Mouse (Mus musculus) hindlimb bud, embryonic 11.5 days (tissue): ENCODE measurements around the gene Dglucy.

Experiments used
- DNase-seq: peaks from one replicate; pipeline ENCODE4 v3.0.0-alpha.2; 2012; ENCODE audit warnings: low read depth, low spot score; ENCODE audit errors: extremely low spot score

The Dglucy gene

DNA sequence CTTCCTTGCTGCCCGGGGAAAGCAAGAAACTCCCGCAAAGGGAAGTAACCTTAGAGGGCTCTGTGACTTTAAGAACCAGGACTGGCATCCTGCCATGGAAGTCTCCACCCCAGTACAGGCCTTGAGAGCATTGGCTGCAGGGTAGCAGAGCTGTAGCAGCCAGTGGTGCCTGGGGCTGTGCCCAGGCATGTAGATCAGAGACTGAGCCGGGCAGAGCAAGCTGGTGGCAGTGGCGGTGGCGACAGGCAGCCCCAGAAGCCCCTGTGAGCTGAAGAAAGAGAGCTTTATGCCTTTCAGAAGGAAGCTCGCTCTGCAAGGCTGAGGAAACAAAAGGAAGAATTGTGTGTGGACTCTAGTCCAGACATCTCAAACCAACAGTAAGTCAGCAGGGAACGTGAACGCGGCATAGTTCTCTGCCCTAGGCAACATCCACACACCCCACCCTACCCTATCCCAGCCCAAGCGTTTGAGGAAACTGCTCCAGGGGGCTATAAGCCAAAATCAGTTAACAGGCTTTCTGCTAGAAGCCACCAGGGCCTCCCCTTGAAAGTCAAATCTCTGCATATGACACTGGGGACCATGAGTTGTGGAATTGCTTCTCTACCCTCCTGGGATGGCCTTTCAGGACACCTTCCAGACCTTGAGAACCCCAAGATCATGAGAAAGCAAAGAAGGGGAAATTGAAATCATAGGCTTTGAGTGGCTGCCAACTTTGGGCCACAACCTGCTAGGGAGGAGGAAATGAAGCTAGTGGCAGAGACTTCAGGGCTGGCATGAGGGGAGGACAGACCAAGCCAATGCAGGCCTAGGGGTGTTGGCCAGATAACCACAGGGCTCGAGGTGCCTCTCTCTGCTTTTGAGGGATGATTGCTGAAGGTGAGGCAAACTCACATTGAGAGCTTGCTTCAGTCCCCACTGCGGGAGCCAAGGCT lies at the start of gene Dglucy:
TSS of gene Dglucy (plus strand) at position 124 of the 932 bp plus-strand sequence.
- DNase-seq, result no peak

DNA sequence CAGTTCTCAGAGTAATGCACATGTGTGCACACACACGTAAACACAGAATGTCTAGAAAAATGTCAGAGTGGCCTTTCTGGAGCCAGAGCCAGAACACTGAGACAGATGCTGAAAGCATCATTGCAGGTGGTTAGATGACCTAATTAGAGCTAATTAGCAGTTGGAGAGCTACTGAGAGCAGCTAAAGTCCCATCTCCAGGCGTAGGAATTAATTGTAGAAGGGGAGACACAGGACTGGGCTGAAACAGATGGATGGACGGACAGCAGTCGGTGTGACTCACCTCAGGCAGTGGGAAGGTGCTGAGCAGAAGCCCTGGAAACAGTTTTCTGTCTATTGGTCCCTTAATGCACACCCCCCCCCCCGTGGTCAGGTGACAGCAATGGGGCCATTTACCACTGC lies 43.7 kb upstream of the Dglucy start:
- DNase-seq, result no peak

DNA sequence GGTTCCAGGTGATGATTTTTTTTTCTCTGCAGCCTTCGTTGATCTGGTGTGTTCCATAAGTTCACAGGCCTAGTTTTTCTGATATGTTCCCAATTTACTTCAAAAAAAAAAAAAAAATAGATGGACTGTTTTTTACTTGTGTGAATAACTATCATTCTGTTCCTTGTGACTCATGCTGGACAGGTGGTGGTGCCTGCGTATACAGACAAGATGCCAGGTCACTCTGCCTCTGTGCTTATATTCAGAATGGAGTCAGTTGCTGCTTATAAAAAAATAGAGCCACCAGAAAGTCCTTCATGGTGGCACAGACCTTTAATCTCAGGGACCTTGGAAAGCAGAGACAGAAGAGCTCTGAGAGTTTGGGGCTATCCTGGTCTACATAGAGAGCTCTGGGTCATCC lies 43.3 kb upstream of the Dglucy start:
- no peak for DNase-seq

DNA sequence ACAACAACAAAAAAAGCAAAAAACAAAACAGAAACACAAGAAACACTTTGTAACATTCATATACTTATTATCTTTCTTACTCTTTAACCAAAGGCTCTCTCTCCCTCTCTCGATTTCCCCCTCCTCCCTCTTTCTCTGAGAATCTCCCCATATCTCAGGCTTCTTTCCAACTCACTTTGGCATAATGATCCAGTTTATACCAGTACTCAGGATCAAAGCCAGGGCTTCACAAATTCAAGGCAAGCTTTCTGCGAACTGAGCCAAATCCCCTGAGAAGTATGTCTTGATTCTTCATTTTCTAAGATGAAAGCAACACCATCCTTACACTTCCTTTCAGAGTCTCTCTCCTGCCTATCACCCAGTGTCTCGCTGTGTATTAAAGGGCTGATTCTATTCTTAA lies 40.4 kb upstream of the Dglucy start:
- no peak for DNase-seq

DNA sequence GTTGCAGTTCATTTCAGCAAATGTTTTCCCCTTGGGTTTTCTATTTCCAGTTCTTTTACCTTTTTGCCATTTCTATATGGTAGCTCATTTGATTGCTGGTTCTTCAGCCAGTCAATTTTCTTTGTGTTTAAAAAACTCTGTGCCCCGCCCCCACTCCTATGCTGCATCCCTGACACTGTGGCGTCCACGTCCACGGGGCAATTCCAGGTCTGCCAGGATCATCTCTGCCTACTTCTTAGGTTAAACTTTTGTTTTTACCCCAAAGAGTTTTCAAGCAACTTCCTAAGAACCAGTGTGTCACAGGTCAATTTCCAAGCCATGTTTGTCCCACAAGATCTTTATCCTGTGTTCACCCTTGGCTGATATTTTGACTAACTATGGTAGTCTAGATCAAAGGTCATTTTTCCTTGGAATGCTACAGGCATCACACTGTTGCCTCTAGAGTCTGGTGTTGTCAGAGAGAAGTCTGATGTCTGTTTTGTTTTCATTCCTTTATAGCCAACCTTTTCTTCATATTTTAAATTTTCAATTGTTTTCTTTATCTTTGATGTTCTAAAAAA lies 39.8 kb upstream of the Dglucy start:
- no peak for DNase-seq

DNA sequence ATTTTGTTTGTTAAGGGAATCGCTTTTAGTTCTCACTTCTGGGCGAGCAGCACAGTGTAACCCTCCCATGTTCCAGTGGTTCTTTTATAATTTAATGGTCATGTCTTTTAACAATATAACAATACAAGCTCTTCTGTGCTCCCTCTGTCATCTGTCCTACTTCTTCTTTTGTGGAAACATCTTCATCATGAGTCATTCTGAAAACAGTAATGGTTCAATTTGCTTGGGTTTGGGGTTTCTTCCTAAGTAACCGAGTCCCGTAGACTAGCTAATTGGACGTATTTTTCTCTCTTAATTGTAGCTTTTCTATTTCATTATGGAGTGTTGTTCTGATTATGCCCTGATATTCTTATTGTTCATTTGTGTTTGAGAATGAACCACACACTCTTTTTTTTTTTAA lies 38.5 kb upstream of the Dglucy start:
- DNase-seq, result no peak

DNA sequence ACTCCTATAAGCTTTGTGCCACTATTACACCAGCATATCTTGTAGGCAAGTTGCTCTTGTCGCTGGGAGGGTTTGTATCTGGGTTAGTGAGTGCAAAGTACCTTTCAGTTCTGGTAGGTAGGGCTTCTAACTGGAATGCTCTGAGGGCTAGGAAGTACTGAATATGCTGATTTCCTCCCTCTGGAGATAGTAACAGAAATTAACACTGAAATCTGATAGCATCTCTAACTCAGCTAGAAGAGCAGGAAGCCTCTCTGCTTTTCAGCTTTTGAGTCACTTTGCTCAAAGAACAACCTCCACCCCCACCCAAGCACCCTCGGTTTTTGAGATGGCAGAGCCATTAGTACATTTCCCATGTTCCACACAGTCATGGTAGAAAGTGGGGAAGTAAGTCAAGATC lies 36.4 kb upstream of the Dglucy start:
- no peak for DNase-seq

DNA sequence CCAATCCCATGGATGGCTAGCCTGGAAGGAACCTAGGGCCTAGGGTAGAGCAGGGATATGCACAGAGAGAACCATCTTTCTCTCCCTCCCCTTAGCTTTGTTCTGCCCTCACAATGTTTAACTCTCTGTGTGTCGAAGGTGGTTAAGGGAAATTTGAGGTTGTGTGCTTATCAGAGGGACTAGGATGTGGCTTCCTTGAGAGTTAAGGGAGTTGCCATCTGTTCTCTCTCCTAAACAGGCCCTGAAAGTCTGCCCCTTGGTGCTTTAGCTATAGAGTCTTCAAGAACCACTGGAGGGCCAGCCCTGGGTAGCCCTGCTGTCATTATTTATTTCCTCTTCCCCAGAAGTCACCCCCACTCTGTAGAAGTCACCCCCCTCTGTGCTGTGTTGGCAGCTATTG lies 25.9 kb upstream of the Dglucy start:
- no peak for DNase-seq

DNA sequence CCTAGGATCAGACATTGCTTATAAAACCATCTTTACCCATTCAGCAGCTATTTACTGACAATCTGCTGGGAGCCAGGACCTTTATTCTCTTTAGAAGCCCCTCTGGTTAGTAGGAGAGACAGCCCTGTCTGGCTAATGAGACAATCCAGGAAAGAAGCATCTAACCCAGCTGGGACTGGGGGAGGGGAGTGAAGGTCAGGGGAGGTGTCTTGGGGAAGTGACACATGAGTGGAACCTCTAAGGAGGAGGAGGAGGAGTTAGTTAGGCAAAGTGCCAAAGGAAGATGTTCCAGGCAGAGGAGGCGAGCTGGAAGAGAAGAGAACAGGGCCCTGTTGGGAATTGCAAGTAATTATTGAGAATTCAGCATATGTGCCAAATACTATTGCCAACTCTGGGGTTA lies 25.1 kb upstream of the Dglucy start:
- no peak for DNase-seq

DNA sequence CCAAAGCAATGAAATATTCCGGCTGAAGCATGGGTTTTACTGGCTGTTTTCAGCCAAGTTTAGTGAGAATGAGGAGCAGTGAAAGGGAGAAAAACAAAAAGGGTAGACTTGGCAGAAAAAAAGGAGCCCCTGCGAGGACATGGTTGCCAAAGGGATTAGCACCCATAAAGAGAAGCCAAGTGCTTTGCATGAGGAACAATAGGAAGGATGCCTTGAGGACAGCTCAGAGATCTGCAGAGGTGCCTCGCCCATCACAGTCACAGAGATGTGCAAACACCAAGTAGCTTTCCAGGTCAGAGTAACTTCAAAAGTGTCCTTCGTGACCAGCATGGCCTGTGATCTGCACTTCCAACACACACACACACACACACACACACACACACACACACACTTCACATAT lies 21.4 kb upstream of the Dglucy start:
- DNase-seq, result no peak

DNA sequence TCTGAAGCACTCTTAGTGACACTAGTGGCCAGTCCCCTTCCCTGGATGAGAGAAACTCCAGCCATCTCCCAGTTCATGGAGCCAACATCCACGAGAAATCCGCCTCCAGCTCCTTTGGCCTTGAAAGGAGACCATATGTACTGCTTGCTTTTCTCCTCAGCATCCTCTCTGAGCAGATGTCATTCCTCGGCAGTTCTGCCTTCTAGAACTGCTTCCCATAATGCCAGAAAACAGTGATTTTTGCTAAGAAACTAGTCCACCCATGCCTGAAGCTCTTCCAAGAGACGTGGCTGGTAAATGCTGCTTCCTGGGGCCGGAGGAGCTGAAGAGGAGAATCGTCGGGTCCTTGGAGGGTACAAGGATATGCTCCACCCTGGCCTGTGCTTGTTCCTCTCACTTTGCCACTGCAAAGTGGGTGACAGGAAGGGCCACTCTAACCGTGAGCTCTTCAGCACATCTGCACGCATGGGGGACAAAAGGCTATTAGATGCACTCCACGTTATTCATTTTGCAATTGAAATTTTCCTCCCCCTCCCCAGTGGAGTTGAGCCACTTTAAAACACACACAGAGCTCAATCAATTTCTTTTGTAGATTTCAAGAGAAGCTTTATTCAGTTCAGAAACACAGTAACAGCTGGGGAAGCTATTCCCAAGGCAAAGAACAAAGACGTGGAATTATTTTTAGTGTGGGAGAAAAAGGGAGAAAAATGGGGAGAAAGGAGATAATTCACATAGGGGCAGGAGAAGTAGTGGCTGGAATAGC lies 16.0 kb upstream of the Dglucy start:
- DNase-seq, result no peak

DNA sequence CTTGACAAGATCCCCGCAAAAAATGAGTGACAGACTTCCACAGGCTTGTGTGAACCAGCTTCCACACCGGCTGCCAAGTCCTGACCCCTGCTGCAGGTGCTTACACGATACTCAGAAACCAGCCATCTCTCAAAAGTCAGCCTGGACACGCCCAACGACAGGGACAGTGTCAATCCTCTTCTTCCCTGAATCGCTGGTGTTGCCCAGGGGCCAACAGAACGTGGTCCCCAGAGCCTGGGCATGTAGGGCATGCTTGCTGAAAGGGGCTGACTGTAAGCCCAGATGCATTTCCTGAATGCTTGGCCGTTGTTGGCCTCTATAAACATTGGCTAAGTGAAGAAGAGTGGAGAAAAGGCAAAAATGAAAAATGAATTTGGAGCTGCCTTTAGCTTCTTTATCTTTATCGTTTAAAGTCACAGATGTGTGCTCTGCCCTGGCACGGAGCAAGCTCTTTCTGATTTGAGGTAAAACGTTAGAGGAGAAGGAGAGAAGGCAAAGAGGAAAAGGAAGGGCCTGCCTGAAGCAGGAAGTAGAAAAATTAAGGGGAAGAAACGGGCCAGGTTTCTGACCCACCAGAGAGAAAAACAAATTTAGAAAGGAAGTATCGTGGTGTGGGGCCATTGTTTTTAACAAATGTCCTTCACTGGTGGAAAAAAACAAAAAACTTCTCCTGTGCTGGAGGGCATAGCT lies 14.4 kb upstream of the Dglucy start:
- no peak for DNase-seq

DNA sequence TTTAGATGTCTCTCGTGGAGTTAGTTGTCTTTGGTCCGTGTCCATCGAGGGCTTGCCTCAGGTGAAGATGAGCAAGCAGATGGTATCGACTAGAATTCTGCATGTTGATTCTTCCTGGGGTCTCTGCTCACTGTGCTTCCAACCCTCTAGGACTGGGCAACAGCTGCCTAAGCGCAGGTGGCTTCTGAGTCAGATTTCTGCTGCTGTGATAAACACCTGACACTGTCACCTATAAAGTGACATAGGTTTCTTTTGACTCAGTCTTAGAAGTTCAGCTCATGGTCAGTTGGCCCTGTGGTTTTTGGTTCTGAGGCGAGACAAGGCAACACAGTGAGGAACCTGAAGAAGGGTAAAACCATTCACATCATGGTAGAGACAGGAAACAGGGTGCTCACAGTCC lies 9.0 kb upstream of the Dglucy start:
- DNase-seq, result no peak

DNA sequence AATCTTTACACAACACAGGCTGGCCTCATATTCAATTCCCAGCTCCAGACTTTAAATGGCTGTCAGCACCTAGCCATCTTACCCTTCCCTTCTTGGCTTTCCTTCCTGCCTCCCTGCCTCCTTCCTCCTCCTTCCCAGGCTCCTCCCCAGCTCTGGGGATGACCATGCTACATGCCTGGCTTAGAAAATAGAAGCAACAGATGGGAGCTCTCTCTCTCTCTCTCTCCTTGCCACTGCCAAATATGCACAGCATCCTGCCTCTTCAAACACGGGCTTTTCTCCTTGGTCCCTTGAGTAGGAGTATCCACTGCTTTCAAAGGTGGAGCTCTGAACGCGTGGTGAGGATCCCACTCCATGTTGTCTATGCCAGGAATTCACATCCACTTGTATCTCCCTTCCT lies 8.1 kb upstream of the Dglucy start:
- DNase-seq, result no peak

DNA sequence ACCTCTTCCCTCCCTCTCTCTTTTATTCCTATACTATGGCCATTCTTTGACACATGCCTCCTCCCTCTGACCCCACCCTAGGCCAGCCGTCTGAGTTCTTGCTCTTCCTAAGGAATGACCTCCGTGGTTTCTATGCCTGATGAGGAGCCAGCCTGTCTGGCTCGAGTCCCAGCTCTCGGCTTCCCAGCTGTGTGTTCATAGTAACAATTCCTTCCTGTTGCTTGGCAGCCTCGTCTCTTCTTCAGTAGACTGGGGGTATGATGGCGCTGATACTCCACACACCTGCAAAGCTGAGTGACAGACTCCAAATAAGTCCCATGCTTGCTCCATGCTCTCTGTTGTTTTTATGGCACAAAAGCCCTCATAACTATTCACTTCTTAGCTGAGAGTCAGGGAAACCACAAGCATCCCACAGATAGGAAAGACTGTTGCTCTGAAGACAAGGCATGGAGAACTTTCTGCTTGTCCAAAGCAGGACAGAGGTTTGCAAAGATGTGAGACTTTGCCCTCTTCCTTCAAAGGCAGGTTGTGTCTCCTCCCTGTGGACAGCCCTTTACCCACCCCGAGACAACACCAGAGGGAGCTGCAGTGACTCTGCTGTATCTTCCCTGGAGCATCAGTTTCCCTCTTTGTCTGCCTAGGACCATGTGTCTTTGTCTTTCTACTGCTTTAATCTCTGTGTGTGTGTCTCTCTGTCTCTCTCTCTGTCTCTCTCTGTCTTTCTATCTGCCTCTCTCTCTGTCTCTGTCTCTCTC lies 6.5 kb upstream of the Dglucy start:
- no peak for DNase-seq

DNA sequence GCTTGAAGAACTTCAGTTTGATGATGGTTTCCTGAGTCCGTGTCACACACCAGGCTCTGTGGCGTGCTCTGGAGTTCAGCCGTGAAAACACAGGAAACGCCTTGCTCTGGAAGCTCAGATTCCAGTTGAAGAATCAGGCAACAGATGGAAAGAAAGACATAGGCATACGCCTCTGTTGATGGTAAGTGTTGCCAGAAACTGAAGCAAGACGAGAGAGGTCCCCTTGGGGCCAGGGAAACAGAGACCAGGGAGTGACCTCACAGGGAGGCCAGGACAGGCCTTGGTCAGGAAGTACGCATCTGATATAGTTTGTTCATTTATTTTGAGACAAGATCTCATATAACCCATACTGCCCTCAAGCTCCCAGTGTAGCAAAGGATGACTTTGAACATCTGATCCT lies 4.1 kb upstream of the Dglucy start:
- DNase-seq, result no peak

DNA sequence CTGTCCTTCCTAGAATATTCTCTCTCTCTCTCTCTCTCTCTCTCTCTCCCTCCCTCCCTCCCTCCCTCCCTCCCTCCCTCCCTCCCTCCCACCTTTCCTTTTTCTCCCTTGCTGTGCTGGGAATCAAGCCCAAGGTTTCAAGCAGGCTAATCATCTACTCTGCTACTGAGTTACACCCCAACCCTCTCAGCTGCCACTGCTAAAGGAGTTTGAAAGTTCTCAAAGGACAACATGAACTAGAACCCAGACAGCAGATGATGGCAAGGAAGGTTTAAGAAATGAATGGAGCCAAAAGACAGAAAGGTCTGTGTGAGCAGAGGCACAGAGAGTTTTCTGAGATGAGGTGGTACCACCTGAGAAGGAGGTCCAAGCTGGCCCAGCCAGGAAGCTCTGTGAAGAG lies 3.6 kb upstream of the Dglucy start:
- no peak for DNase-seq

DNA sequence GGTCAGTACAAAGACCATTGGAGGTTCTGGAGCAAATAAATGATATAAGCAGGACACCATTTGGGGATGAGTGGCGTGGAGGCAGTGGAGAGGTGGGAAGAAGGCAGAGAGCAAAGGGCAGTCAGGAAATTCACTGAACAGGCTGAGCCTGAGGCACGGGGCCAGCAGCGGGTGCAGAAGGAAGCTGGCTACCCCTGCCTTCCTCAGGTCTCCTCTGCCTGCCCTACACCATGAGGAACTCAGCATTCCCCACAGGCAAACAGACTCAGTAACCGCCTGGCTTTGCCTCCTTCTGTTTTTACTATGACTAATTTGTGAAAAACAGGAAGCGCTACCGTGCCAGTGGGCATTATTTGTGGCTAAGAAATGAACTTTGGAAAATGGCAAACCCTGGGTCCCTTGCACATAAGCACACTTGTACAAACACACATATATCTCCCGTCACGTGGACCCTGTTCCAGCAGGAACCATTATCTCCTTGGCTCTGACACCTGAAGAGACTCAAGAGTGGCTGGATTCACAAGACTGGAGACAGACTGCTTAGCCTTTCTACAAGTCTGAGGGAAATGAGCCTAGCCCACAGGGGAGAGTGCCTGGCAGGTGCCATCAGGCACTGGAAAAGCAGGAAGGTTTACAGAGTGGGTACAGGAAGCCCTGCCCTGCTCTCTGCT lies 2.8 kb upstream of the Dglucy start:
- no peak for DNase-seq

DNA sequence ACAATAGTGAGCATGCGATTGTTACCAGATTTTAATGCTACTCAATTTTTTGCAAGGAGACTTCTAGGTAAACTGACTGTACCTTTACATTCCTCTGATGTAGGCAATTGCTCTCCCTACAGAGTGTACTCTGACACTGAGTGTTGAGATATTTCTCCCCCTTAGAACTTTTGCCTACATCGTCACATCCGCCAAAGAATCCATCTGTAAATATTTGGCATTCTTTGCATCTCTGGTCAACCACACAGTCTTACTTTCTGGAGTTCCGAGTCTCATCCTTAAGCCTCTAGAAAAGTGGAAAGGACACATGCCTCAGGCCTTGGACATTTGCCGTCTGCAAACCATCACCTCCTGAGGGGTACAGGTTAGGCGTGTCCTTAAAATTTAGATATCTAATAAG lies 1.9 kb upstream of the Dglucy start:
- no peak for DNase-seq

DNA sequence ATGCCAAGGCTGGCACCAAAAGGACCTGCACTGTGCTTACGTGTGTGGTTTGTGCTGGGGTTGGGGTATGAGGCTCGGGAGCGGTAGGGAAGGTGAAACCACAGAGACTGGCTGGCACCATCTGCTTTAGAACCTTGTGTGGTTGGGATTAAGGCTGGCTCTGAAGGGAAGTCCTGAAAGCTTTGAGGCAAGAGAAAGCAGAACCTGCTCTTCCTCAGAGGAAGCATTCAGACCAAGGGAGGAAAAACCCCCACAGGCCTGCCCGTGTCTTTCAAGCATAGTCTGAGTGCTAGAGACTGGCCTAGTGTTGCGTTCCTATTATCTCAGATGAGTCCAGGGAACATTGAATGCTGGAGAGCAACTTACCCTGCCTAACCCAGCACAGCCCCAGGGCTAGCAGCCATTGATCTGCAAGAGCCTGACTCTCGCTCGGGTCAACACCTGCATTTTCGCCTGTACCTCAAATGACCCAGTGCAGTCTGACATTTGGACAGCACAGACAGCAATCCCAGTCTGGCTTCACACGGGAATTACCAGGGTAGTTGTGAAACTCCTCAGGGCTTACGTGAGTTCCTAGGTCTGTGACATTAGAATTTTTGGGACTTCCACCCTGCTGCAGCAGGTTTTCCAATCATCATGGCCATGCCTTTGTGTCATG lies 452 bp upstream of the Dglucy start:
- DNase-seq, result no peak
